In genomic region chr4:4299631-4300030, GRCm38 (mm10) we compare ENCODE assay signal across 11 mouse cellular contexts.
DNase-seq lines count a peak whose midpoint lies in the region; ATAC-seq and TF ChIP-seq lines count a peak whose summit lies in the region.
"Had no signal": no experiment of that assay in that cellular context is flagged by ENCODE, and none has a peak within 500 bp of the region (broad histone marks: within the 10 kb centered on the region; RNA-seq: fewer than 3 reads in every experiment).

No protein-coding gene starts in this region.

- no peak for ATAC-seq in hindbrain, embryonic 16.5 days
- peak; percentile 73; the same call in 1 of the 2 replicates for ATAC-seq in kidney, embryonic 16.5 days (ENCODE audit: low FRiP score, low TSS enrichment)

- no peaks in the 10 kb centered on the region for H3K36me3 ChIP-seq in hindbrain, embryonic 10.5 days
- H3K36me3 ChIP-seq in hindbrain, embryonic 16.5 days (ENCODE audit: control insufficient read depth, insufficient read depth, low read length) = no peaks in the 10 kb centered on the region
- no peaks in the 10 kb centered on the region for H3K36me3 ChIP-seq in C2C12 (ENCODE audit: control insufficient read depth, insufficient read depth)
- H3K36me3 ChIP-seq in kidney, embryonic 16.5 days (ENCODE audit: insufficient read depth, low read length) = no peaks in the 10 kb centered on the region
- H3K36me3 ChIP-seq: forebrain, embryonic 12.5 days had no signal

- H3K27me3 ChIP-seq in hindbrain, embryonic 10.5 days (ENCODE audit: insufficient read depth, poor library complexity, severe bottlenecking) = no peaks in the 10 kb centered on the region
- no peaks in the 10 kb centered on the region for H3K27me3 ChIP-seq in hindbrain, embryonic 16.5 days (replicated peaks; ENCODE audit: control insufficient read depth, insufficient read depth, low read length)
- no peaks in the 10 kb centered on the region for H3K27me3 ChIP-seq in C2C12 (ENCODE audit: control insufficient read depth, insufficient read depth, insufficient read length)
- no peaks in the 10 kb centered on the region for H3K27me3 ChIP-seq in kidney, embryonic 16.5 days (ENCODE audit: insufficient read depth, low read length)
- H3K27me3 ChIP-seq: forebrain, embryonic 12.5 days had no signal

- H3K79me3 ChIP-seq in C2C12 (ENCODE audit: low read depth) = no peaks in the 10 kb centered on the region

- DNase-seq in hindbrain, embryonic 10.5 days (ENCODE audit: low spot score) = peak; percentile 15
- peak; percentile 11 to 27 for DNase-seq in adrenal gland, postnatal 36 days
- no peak for DNase-seq in thymus, postnatal 10 days (ENCODE audit: low spot score in 2 of 2)
- DNase-seq in left cerebral cortex, adult 11 months (ENCODE audit: low spot score) = no peak
- no peak for DNase-seq in gastrocnemius, postnatal 14 days
- DNase-seq: thymus, postnatal 4 days had no signal

- no peaks in the 10 kb centered on the region for H3K9me3 ChIP-seq in hindbrain, embryonic 10.5 days
- H3K9me3 ChIP-seq in hindbrain, embryonic 16.5 days (ENCODE audit: control insufficient read depth, low read length) = no peaks in the 10 kb centered on the region
- H3K9me3 ChIP-seq in kidney, embryonic 16.5 days (ENCODE audit: low read length) = no peaks in the 10 kb centered on the region
- H3K9me3 ChIP-seq: forebrain, embryonic 12.5 days had no signal

- no peak overlapping the region for H3K4me3 ChIP-seq in hindbrain, embryonic 10.5 days
- no peak overlapping the region for H3K4me3 ChIP-seq in hindbrain, embryonic 16.5 days (ENCODE audit: low read length)
- no peak overlapping the region for H3K4me3 ChIP-seq in C2C12 (ENCODE audit: insufficient read depth, poor library complexity, severe bottlenecking)
- H3K4me3 ChIP-seq in kidney, embryonic 16.5 days (ENCODE audit: low read length) = no peak overlapping the region
- H3K4me3 ChIP-seq: forebrain, embryonic 12.5 days; myocyte had no signal

- no peak overlapping the region for H3K27ac ChIP-seq in hindbrain, embryonic 10.5 days
- no peak overlapping the region for H3K27ac ChIP-seq in hindbrain, embryonic 16.5 days (ENCODE audit: low read depth, low read length)
- no peak overlapping the region for H3K27ac ChIP-seq in kidney, embryonic 16.5 days (ENCODE audit: low read length)
- H3K27ac ChIP-seq: forebrain, embryonic 12.5 days had no signal

- intact Hi-C loops in gastrocnemius, postnatal 14 days (cut with DNase I; ENCODE audit: low total_unique reads) = no loop called here

- H3K4me1 ChIP-seq in hindbrain, embryonic 10.5 days (replicated peaks) = no peaks in the 10 kb centered on the region
- H3K4me1 ChIP-seq in hindbrain, embryonic 16.5 days (ENCODE audit: control insufficient read depth, insufficient read depth, low read depth, low read length) = no peaks in the 10 kb centered on the region
- H3K4me1 ChIP-seq in kidney, embryonic 16.5 days (ENCODE audit: insufficient read depth, low read length) = no peaks in the 10 kb centered on the region
- H3K4me1 ChIP-seq: forebrain, embryonic 12.5 days had no signal

- no peaks in the 10 kb centered on the region for H3K79me2 ChIP-seq in C2C12 (ENCODE audit: control insufficient read depth, insufficient read depth)

- H3K9ac ChIP-seq in hindbrain, embryonic 16.5 days (ENCODE audit: low read depth, low read length) = no peak overlapping the region
- no peak overlapping the region for H3K9ac ChIP-seq in kidney, embryonic 16.5 days (replicated peaks; ENCODE audit: low read length)
- H3K9ac ChIP-seq: forebrain, embryonic 12.5 days had no signal

- TF ChIP-seq CTCF in C2C12 (IDR thresholded peaks at IDR 0.05; ENCODE audit: control insufficient read depth, insufficient read depth, insufficient read length) = peak; percentile 32

- no peak overlapping the region for H3ac ChIP-seq in C2C12 (ENCODE audit: control insufficient read depth, insufficient read length, low read depth)

- 57% methylated on average over 1 of the region's 1 CpGs for WGBS in hindbrain, embryonic 10.5 days
- WGBS in hindbrain, embryonic 16.5 days = 57% methylated on average over 1 of the region's 1 CpGs
- WGBS in kidney, embryonic 16.5 days = 18% methylated on average over 1 of the region's 1 CpGs

- no peak overlapping the region for H3K4me2 ChIP-seq in hindbrain, embryonic 16.5 days (ENCODE audit: low read length)
- H3K4me2 ChIP-seq in kidney, embryonic 16.5 days (replicated peaks; ENCODE audit: low read depth, low read length) = no peak overlapping the region
- H3K4me2 ChIP-seq: forebrain, embryonic 12.5 days had no signal

TF ChIP-seq in C2C12, 6 proteins besides CTCF, POLR2A, EP300 and RAD21:
- TF ChIP-seq MYOD1 (IDR thresholded peaks at IDR 0.05; ENCODE audit: control insufficient read depth, insufficient read length, low read depth) (no peak), FOSL1 (IDR thresholded peaks at IDR 0.05; ENCODE audit: insufficient read depth, low read length, poor library complexity, severe bottlenecking) (no peak), MAX (IDR thresholded peaks at IDR 0.05) (no peak), MYOG (IDR thresholded peaks at IDR 0.05; ENCODE audit: control insufficient read depth, extremely low read depth, insufficient read length) (no peak), CEBPB (IDR thresholded peaks at IDR 0.05; ENCODE audit: low read depth) (no peak), USF1 (IDR thresholded peaks at IDR 0.05; ENCODE audit: low read depth) (no peak)

Comparison
In these comparisons a context has a peak if more than half of its experiments do, and no peak if none do; other contexts are left out.
1. DNase-seq: peak in hindbrain, embryonic 10.5 days (single experiment) and adrenal gland, postnatal 36 days (2 of 2); none in thymus, postnatal 10 days (0 of 2), left cerebral cortex, adult 11 months (single experiment) and gastrocnemius, postnatal 14 days (single experiment).